Mouse (Mus musculus) stomach, embryonic 15.5 days (tissue): Measurements from ENCODE around the gene Dnah7a. TPM values are rescaled to one million over a fixed set of nuclear protein-coding genes. Genes with fewer than 3 reads are reported as not detected.
"Not testable (repeated sequence)": the region's sequence is repeated elsewhere in the genome, so short reads cannot be mapped to it uniquely, and the experiment has no call there.

Experiments
- ATAC-seq: fragments of 200-750 bp; cut with Nextera tagmentation; 2 replicates; pipeline ENCODE4 v1.8.0; 2017; ENCODE audit warnings: low read depth, moderate number of reproducible peaks, moderate TSS enrichment; ENCODE audit not compliant: insufficient read depth, low FRiP score
- H3K27ac ChIP-seq: fragments of 300-500 bp; sonication (generic); 2 replicates; pipeline ENCODE4 v1.5.1; 2015; ENCODE audit warnings: mild to moderate bottlenecking, inconsistent platforms
- H3K27me3 ChIP-seq: fragments of 300-500 bp; sonication (generic); replicated peaks from 2 replicates; pipeline ENCODE4 v1.6.1; 2015; ENCODE audit warnings: inconsistent platforms
- H3K36me3 ChIP-seq: fragments of 300-500 bp; sonication (generic); 2 replicates; pipeline ENCODE4 v1.6.1; 2015; ENCODE audit warnings: inconsistent platforms
- H3K4me1 ChIP-seq: fragments of 300-500 bp; sonication (generic); 2 replicates; pipeline ENCODE4 v1.6.1; 2015; ENCODE audit warnings: inconsistent platforms
- H3K4me2 ChIP-seq: fragments of 300-500 bp; sonication (generic); 2 replicates; pipeline ENCODE4 v1.6.1; 2015; ENCODE audit warnings: mild to moderate bottlenecking, inconsistent platforms
- H3K4me3 ChIP-seq: fragments of 300-500 bp; sonication (generic); replicated peaks from 2 replicates; pipeline ENCODE4 v1.5.1; 2015; ENCODE audit warnings: inconsistent platforms
- H3K9ac ChIP-seq: fragments of 300-500 bp; sonication (generic); 2 replicates; pipeline ENCODE4 v1.6.1; 2015; ENCODE audit warnings: inconsistent platforms
- H3K9me3 ChIP-seq: fragments of 300-500 bp; sonication (generic); 2 replicates; pipeline ENCODE4 v1.6.1; 2016; ENCODE audit warnings: inconsistent platforms
- WGBS: fragments of 180-500 bp; shearing (Covaris S2); methylation state at CpG from one replicate; pipeline ENCODE4 v1.1.7; 2015; 5-methylcytosine and 5-hydroxymethylcytosine counted together
- polyA plus RNA-seq: library from polyadenylated mRNA; unstranded; fragments of >200 nt; fragmentation: Nextera tagmentation; extraction: Ambion mirVana; gene quantifications from 2 replicates; pipeline ENCODE4 v1.2.1, GENCODE M21; 2015

Dnah7a gene
- polyA plus RNA-seq, 1 experiment from 2014 or later = 0.50 TPM

GRCm38 (mm10) chr1:53635641-53636040 lies 70.9 kb downstream of the Dnah7a start:
- H3K27ac ChIP-seq, H3K9me3 ChIP-seq, H3K4me3 ChIP-seq, H3K27me3 ChIP-seq, ATAC-seq, H3K36me3 ChIP-seq, H3K4me1 ChIP-seq, H3K9ac ChIP-seq, H3K4me2 ChIP-seq: not testable (repeated sequence)
- WGBS = 54% methylated on average over 2 of the region's 2 CpGs

DNA sequence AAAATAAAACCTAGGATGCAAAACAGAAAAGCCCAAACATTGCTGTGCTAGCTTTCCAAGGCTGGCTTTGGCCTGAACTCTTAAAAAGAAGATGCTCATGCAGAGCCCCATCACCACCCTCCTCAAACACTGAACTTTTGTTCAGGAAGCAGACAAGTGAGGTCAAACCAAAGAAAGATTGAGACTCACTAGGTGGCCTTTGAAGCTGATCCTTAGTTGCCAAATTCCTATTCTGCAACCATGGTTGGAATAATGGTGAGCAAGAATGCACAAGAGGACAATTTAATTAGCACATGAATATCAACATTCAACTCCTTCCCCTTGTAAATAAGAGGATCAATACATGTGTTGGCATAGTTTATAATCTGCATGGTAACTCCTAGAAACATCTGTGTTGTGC lies 74.5 kb downstream of the Dnah7a start:
- H3K36me3 ChIP-seq, H3K9me3 ChIP-seq, H3K9ac ChIP-seq, H3K4me1 ChIP-seq, ATAC-seq, H3K27me3 ChIP-seq, H3K27ac ChIP-seq, H3K4me2 ChIP-seq, H3K4me3 ChIP-seq: not testable (repeated sequence)

DNA sequence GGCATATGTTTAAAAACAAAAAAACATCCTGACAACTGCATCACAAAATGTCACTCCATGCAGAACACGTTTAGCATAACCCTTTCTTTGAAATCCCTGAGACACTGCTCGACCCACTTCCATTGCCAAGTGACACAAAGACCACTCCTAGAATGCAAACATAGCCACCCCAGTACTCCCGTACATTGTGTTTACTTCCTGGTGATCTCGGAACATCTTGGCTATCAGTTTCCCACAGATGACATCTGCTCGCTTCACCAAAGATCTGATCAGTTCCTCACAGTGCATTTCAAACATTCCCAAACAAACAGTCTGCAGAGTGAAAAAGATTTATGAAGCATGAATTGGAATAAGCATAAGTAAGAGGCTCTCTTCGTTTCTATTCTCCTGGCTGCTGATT lies 76.6 kb downstream of the Dnah7a start:
- 19% methylated on average over 6 of the region's 6 CpGs for WGBS

DNA sequence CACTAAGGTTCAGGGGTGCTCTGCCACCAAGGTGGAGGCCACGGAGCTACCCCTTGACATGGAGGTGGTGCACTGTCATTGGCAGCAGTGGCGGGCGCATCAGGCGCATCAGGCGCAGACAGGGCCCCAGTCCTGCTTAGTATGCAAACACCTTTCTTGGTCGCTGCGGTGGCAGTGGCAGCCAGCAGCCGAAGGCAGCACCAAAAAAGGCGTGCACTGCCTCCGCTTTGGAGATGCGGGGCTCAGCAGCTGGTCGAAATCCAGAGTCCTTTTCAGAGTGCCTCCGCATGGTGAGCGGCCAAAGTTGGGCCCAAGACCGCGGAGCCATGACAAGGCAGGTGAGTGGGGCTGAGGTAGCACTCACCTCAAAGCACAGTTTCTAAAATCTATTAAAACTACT lies 93.1 kb downstream of the Dnah7a start:
- no peaks in the 10 kb centered on the region; the same call in 1 of the 2 replicates for H3K9me3 ChIP-seq
- no peaks in the 10 kb centered on the region for H3K36me3 ChIP-seq
- 87% methylated on average over 16 of the region's 16 CpGs for WGBS
- no peak overlapping the region for H3K4me3 ChIP-seq
- no peak overlapping the region for H3K27ac ChIP-seq
- no peaks in the 10 kb centered on the region for H3K4me1 ChIP-seq
- ATAC-seq = no peak
- no peak overlapping the region for H3K9ac ChIP-seq
- no peaks in the 10 kb centered on the region for H3K27me3 ChIP-seq
- no peak overlapping the region for H3K4me2 ChIP-seq

More for the DNA sequence above, 76.6 kb downstream of the Dnah7a start:
- no peak overlapping the region for H3K27ac ChIP-seq
- no peak overlapping the region for H3K9ac ChIP-seq
- H3K4me3 ChIP-seq = no peak overlapping the region
- H3K36me3 ChIP-seq = no peaks in the 10 kb centered on the region
- H3K27me3 ChIP-seq = no peaks in the 10 kb centered on the region
- no peaks in the 10 kb centered on the region for H3K4me1 ChIP-seq
- H3K9me3 ChIP-seq = no peaks in the 10 kb centered on the region
- ATAC-seq = no peak
- no peak overlapping the region for H3K4me2 ChIP-seq

DNA sequence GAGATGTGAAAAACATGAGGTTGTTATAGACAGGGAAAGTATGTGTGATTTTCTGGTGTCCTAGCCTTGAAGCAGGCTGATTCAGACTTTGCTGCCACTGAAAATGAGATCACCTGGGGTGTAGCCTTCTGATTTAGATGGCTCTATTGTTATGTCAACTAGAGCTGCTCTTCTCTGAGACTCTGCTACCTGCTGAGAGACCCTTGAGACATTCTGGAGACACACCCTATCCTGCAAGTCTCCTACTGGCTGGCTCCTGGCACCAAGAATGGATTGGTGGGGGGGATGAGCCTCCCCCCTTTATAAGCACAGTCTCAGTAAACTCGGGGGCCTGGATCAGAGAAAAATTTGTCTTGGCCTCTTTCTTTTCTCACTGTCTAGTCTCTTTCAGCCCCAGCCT lies 125.3 kb downstream of the Dnah7a start:
- WGBS = 13% methylated on average over 1 of the region's 1 CpGs
- not testable (repeated sequence) for H3K27me3 ChIP-seq, H3K36me3 ChIP-seq, H3K4me3 ChIP-seq, ATAC-seq, H3K9ac ChIP-seq, H3K9me3 ChIP-seq, H3K4me1 ChIP-seq, H3K4me2 ChIP-seq, H3K27ac ChIP-seq

DNA sequence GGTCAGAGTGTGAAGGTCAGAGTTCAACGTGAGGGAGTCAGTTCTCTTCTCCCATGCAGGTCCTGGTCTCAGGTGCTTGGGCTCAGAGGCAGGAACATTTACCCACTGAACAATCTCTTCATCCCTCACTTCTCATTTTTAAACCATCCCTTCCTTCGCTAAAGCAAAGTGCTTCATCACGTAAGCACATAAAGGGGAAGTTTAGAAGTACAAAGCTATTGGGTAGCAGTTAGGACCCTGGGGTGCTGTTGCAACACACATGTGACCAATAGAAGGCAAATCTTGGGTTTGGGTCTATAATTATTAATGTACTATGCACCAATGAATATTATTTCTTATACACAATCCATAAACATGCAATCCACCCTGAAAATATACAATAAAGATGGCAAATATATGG lies 148.7 kb downstream of the Dnah7a start:
- not testable (repeated sequence) for H3K4me3 ChIP-seq, H3K4me1 ChIP-seq, H3K9ac ChIP-seq, H3K36me3 ChIP-seq, H3K27me3 ChIP-seq, H3K9me3 ChIP-seq, H3K4me2 ChIP-seq, ATAC-seq, H3K27ac ChIP-seq
- WGBS = 80% methylated on average over 3 of the region's 3 CpGs

GRCm38 (mm10) chr1:53547018-53547417 lies 159.6 kb downstream of the Dnah7a start:
- not testable (repeated sequence) for H3K4me3 ChIP-seq, H3K9ac ChIP-seq, ATAC-seq, H3K27me3 ChIP-seq, H3K4me1 ChIP-seq, H3K4me2 ChIP-seq, H3K36me3 ChIP-seq, H3K9me3 ChIP-seq, H3K27ac ChIP-seq
- WGBS = 95% methylated on average over 10 of the region's 10 CpGs

GRCm38 (mm10) chr1:53538356-53538755 lies 168.2 kb downstream of the Dnah7a start:
- not testable (repeated sequence) for H3K36me3 ChIP-seq, H3K4me1 ChIP-seq, H3K4me3 ChIP-seq, H3K4me2 ChIP-seq, H3K9me3 ChIP-seq, ATAC-seq, H3K27me3 ChIP-seq, H3K9ac ChIP-seq, H3K27ac ChIP-seq
- 65% methylated on average over 2 of the region's 2 CpGs for WGBS

GRCm38 (mm10) chr1:53534826-53535225 lies 171.8 kb downstream of the Dnah7a start:
- H3K9ac ChIP-seq = not testable (repeated sequence)

GRCm38 (mm10) chr1:53526021-53526420 lies 180.6 kb downstream of the Dnah7a start:
- not testable (repeated sequence) for H3K4me2 ChIP-seq

More at GRCm38 (mm10) chr1:53534826-53535225, 171.8 kb downstream of the Dnah7a start:
- H3K9me3 ChIP-seq, H3K27me3 ChIP-seq, H3K4me2 ChIP-seq, H3K4me1 ChIP-seq, H3K36me3 ChIP-seq, ATAC-seq, H3K27ac ChIP-seq, H3K4me3 ChIP-seq: not testable (repeated sequence)
- WGBS = 59% methylated on average over 1 of the region's 1 CpGs

DNA sequence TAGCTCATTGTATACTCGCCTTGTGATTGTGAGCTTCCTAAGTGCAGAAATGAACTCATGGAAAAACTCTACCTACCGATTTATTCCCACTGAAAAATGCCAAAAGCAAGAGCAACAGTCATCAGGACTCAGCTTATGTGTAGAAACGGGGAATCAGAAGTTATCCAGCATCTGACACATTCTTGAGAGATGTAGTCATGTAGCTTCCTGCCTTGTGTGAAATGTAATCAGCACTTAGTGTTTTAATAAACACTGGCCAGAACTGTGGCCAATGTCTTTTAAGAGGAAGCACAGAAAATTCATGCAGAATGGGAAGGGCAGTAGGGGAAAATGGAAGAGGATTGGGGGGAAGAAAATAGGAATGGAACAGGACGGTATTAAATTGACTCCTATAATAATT lies 232.9 kb downstream of the Dnah7a start:
- no peaks in the 10 kb centered on the region for H3K27me3 ChIP-seq
- no peak overlapping the region for H3K27ac ChIP-seq
- H3K4me1 ChIP-seq = no peaks in the 10 kb centered on the region
- no peak overlapping the region for H3K4me2 ChIP-seq
- no peak for ATAC-seq
- no peaks in the 10 kb centered on the region for H3K9me3 ChIP-seq
- H3K9ac ChIP-seq = no peak overlapping the region
- no peaks in the 10 kb centered on the region for H3K36me3 ChIP-seq
- no peak overlapping the region for H3K4me3 ChIP-seq
- WGBS = 44% methylated on average over 4 of the region's 4 CpGs

More at GRCm38 (mm10) chr1:53526021-53526420, 180.6 kb downstream of the Dnah7a start:
- H3K36me3 ChIP-seq, H3K27me3 ChIP-seq, ATAC-seq, H3K4me3 ChIP-seq, H3K9ac ChIP-seq, H3K27ac ChIP-seq, H3K9me3 ChIP-seq, H3K4me1 ChIP-seq: not testable (repeated sequence)
- WGBS = 51% methylated on average over 2 of the region's 2 CpGs

DNA sequence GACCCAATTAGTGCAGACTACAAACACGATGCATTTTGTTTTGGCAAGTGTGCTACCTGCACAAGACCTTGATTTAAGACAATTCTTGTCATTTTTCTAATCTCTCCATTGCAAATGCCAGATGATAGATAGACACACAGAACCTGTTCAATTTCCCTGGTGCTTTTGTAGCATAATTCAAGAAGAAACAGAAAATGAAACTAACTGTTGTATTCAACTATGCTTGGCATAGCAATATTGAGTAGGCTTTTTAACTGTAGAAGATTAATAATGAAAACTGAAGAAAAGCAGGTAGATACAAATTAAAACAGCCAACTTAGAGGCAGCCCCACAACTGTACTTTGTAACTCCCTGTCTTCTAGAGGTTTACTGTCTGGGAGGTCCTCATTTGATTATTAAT lies 234.5 kb downstream of the Dnah7a start:
- not testable (repeated sequence) for H3K9me3 ChIP-seq, H3K36me3 ChIP-seq, ATAC-seq, H3K4me3 ChIP-seq, H3K9ac ChIP-seq, H3K27me3 ChIP-seq, H3K27ac ChIP-seq, H3K4me1 ChIP-seq, H3K4me2 ChIP-seq
- 78% methylated on average over 1 of the region's 1 CpGs for WGBS

GRCm38 (mm10) chr1:53467325-53467670 lies 239.3 kb downstream of the Dnah7a start:
- H3K9me3 ChIP-seq = no peaks in the 10 kb centered on the region
- no peaks in the 10 kb centered on the region for H3K27me3 ChIP-seq
- WGBS = 71% methylated on average over 2 of the region's 2 CpGs
- no peaks in the 10 kb centered on the region for H3K4me1 ChIP-seq
- no peaks in the 10 kb centered on the region for H3K36me3 ChIP-seq
- H3K4me3 ChIP-seq = no peak overlapping the region
- no peak overlapping the region for H3K27ac ChIP-seq
- ATAC-seq = no peak
- no peak overlapping the region for H3K4me2 ChIP-seq
- no peak overlapping the region for H3K9ac ChIP-seq
